Comparison of ENCODE assay signal across 10 mouse cellular contexts in genomic region chr3:21961091-21961490, GRCm38 (mm10).
A peak's percentile ranks its signal among the peaks of the same experiment; 100 is the strongest.
DNase-seq lines count a peak whose midpoint lies in the region; ATAC-seq and TF ChIP-seq lines count a peak whose summit lies in the region.
"Had no signal": no experiment of that assay in that cellular context is flagged by ENCODE, and none has a peak within 500 bp of the region (broad histone marks: within the 10 kb centered on the region; RNA-seq: fewer than 3 reads in every experiment).

No protein-coding gene starts in this region.

- WGBS in kidney, embryonic 16.5 days: 39% methylated on average over 6 of the region's 6 CpGs
- WGBS in liver, postnatal 0 days (ENCODE audit: insufficient replicate concordance): 41% methylated on average over 6 of the region's 6 CpGs
- 89% methylated on average over 6 of the region's 6 CpGs for WGBS in hindbrain, embryonic 16.5 days

- no peak for TF ChIP-seq CTCF in liver, postnatal 0 days (IDR thresholded peaks at IDR 0.05; ENCODE audit: low read depth)

- no peaks in the 10 kb centered on the region for H3K9me3 ChIP-seq in kidney, embryonic 16.5 days (ENCODE audit: low read length)
- no peaks in the 10 kb centered on the region for H3K9me3 ChIP-seq in liver, postnatal 0 days (ENCODE audit: low read length)
- no peaks in the 10 kb centered on the region for H3K9me3 ChIP-seq in hindbrain, embryonic 16.5 days (ENCODE audit: control insufficient read depth, low read length)

- H3K36me3 ChIP-seq in kidney, embryonic 16.5 days (ENCODE audit: insufficient read depth, low read length): no peaks in the 10 kb centered on the region
- no peaks in the 10 kb centered on the region for H3K36me3 ChIP-seq in liver, postnatal 0 days (replicated peaks; ENCODE audit: insufficient read depth, low read length)
- H3K36me3 ChIP-seq in hindbrain, embryonic 16.5 days (ENCODE audit: control insufficient read depth, insufficient read depth, low read length): no peaks in the 10 kb centered on the region

- H3K27me3 ChIP-seq in kidney, embryonic 16.5 days (ENCODE audit: insufficient read depth, low read length): no peaks in the 10 kb centered on the region
- no peaks in the 10 kb centered on the region for H3K27me3 ChIP-seq in liver, postnatal 0 days (ENCODE audit: insufficient read depth, low read length)
- no peaks in the 10 kb centered on the region for H3K27me3 ChIP-seq in hindbrain, embryonic 16.5 days (replicated peaks; ENCODE audit: control insufficient read depth, insufficient read depth, low read length)

- H3K4me1 ChIP-seq in kidney, embryonic 16.5 days (ENCODE audit: insufficient read depth, low read length): peaks cover 35% of the 10 kb centered on the region
- peaks cover 40% of the 10 kb centered on the region for H3K4me1 ChIP-seq in liver, postnatal 0 days (ENCODE audit: insufficient read depth)
- H3K4me1 ChIP-seq in hindbrain, embryonic 16.5 days (ENCODE audit: control insufficient read depth, insufficient read depth, low read depth, low read length): no peaks in the 10 kb centered on the region

- H3K4me3 ChIP-seq in kidney, embryonic 16.5 days (ENCODE audit: low read length): no peak overlapping the region
- no peak overlapping the region for H3K4me3 ChIP-seq in liver, postnatal 0 days (ENCODE audit: low read depth, low read length)
- H3K4me3 ChIP-seq in hindbrain, embryonic 16.5 days (ENCODE audit: low read length): no peak overlapping the region
- H3K4me3 ChIP-seq: layer of hippocampus, adult 2 months had no signal

- H3K9ac ChIP-seq in kidney, embryonic 16.5 days (replicated peaks; ENCODE audit: low read length): no peak overlapping the region
- H3K9ac ChIP-seq in liver, postnatal 0 days (replicated peaks): no peak overlapping the region
- no peak overlapping the region for H3K9ac ChIP-seq in hindbrain, embryonic 16.5 days (ENCODE audit: low read depth, low read length)

- ATAC-seq in kidney, embryonic 16.5 days (ENCODE audit: low FRiP score, low TSS enrichment): peak; percentile 50; the same call in 1 of the 2 replicates
- ATAC-seq in liver, postnatal 0 days: no peak
- no peak for ATAC-seq in hindbrain, embryonic 16.5 days

- H3K27ac ChIP-seq in kidney, embryonic 16.5 days (ENCODE audit: low read length): peak overlapping the region; percentile 44
- peak overlapping the region; percentile 90 for H3K27ac ChIP-seq in liver, postnatal 0 days (ENCODE audit: low read depth)
- no peak overlapping the region for H3K27ac ChIP-seq in hindbrain, embryonic 16.5 days (ENCODE audit: low read depth, low read length)
- H3K27ac ChIP-seq: layer of hippocampus, adult 2 months had no signal

- no peak for DNase-seq in kidney, postnatal 10 days
- peak; percentile 23 for DNase-seq in urinary bladder, postnatal 25 days (ENCODE audit: low spot score)
- DNase-seq in urinary bladder, postnatal 10 days (ENCODE audit: low spot score): no peak
- DNase-seq in liver, postnatal 0 days: peak; percentile 22
- no peak for DNase-seq in c-Kit-positive CD71-positive TER-119-positive erythroid progenitor cells, embryonic 14.5 days (ENCODE audit: low spot score)
- no peak for DNase-seq in layer of hippocampus, postnatal 25 days (ENCODE audit: extremely low spot score in 1 of 2, low spot score in 1 of 2)
- DNase-seq: cerebellum, adult 9-11 months had no signal

- no peak overlapping the region for H3K4me2 ChIP-seq in kidney, embryonic 16.5 days (replicated peaks; ENCODE audit: low read depth, low read length)
- H3K4me2 ChIP-seq in liver, postnatal 0 days (ENCODE audit: low read depth, low read length): peak overlapping the region; percentile 20; the same call in 1 of the 2 replicates
- H3K4me2 ChIP-seq in hindbrain, embryonic 16.5 days (ENCODE audit: low read length): no peak overlapping the region

- TF ChIP-seq EP300 in liver, postnatal 0 days (IDR thresholded peaks at IDR 0.05; ENCODE audit: low read depth): no peak

Comparison
In these comparisons a context has a peak if more than half of its experiments do, and no peak if none do; other contexts are left out.
1. DNase-seq: peak in urinary bladder, postnatal 25 days (single experiment) and liver, postnatal 0 days (single experiment); none in kidney, postnatal 10 days (single experiment), urinary bladder, postnatal 10 days (single experiment), c-Kit-positive CD71-positive TER-119-positive erythroid progenitor cells, embryonic 14.5 days (single experiment) and layer of hippocampus, postnatal 25 days (0 of 2).